Mouse (Mus musculus): ENCODE data around the gene Gm13276. TPM values are rescaled to one million over a fixed set of nuclear protein-coding genes. Genes with fewer than 3 reads are reported as not detected.

Gene Gm13276
- polyA plus RNA-seq, 1 experiment: not detected

Other genes with a start within 250 kb of the Gm13276 start
- not detected in 2 replicates for gene Ifna15, start 227.5 kb upstream of the Gm13276 start, polyA plus RNA-seq (2012)
- gene Ifna14, start 213.9 kb upstream of the Gm13276 start, polyA plus RNA-seq (2012): not detected in 2 replicates
- not detected in 2 replicates for gene Ifna9, start 193.3 kb upstream of the Gm13276 start, polyA plus RNA-seq (2012)
- gene Ifna12, start 182.3 kb upstream of the Gm13276 start, polyA plus RNA-seq (2012): not detected in 2 replicates
- gene C87499, start 151.3 kb upstream of the Gm13276 start, polyA plus RNA-seq (2012): not detected in 2 replicates
- not detected in 2 replicates for gene Ifna13, start 141.2 kb upstream of the Gm13276 start, polyA plus RNA-seq (2012)
- not detected in 2 replicates for gene Ifna16, start 108.8 kb upstream of the Gm13276 start, polyA plus RNA-seq (2012)
- gene Ifna2, start 101.8 kb upstream of the Gm13276 start, polyA plus RNA-seq (2012): not detected in 2 replicates
- not detected in 2 replicates for gene Ifnab, start 94.3 kb upstream of the Gm13276 start, polyA plus RNA-seq (2012)
- 1.2 and 1.3 TPM in 2 replicates for gene Gm26566, start 63.9 kb upstream of the Gm13276 start, polyA plus RNA-seq (2012)
- 6.6 and 7.6 TPM in 2 replicates for gene Klhl9, start 63.2 kb upstream of the Gm13276 start, polyA plus RNA-seq (2012)
- gene Gm13271, start 30.8 kb upstream of the Gm13276 start, polyA plus RNA-seq (2012): not detected in 2 replicates
- 0.12 and 0.13 TPM in 2 replicates for gene Gm13283, start 25.6 kb upstream of the Gm13276 start, polyA plus RNA-seq (2012)
- not detected in 2 replicates for gene Gm13290, start 11.9 kb upstream of the Gm13276 start, polyA plus RNA-seq (2012)
- gene Gm13289, start 8.8 kb upstream of the Gm13276 start, polyA plus RNA-seq (2012): not detected in 2 replicates
- gene Gm13272, start 5.9 kb upstream of the Gm13276 start, polyA plus RNA-seq (2012): not detected in 2 replicates
- gene Ifnz, start 3.6 kb upstream of the Gm13276 start, polyA plus RNA-seq (2012): not detected in 2 replicates
- not detected in 2 replicates for gene Gm13277, start 2.9 kb downstream of the Gm13276 start, polyA plus RNA-seq (2012)
- not detected in 2 replicates for gene Gm13278, start 5.8 kb downstream of the Gm13276 start, polyA plus RNA-seq (2012)
- gene Gm13275, start 8.8 kb downstream of the Gm13276 start, polyA plus RNA-seq (2012): not detected in 2 replicates
- gene Gm13279, start 11.7 kb downstream of the Gm13276 start, polyA plus RNA-seq (2012): not detected in 2 replicates
- not detected in 2 replicates for gene Gm13285, start 14.0 kb downstream of the Gm13276 start, polyA plus RNA-seq (2012)
- gene Gm13287, start 17.5 kb downstream of the Gm13276 start, polyA plus RNA-seq (2012): not detected in 2 replicates
- 0.06 and 0.09 TPM in 2 replicates for gene Gm13288, start 19.8 kb downstream of the Gm13276 start, polyA plus RNA-seq (2012)
- gene Ifna7, start 30.5 kb downstream of the Gm13276 start, polyA plus RNA-seq (2012): not detected in 2 replicates
- not detected in 2 replicates for gene Ifna11, start 34.2 kb downstream of the Gm13276 start, polyA plus RNA-seq (2012)
- gene Ifna6, start 41.7 kb downstream of the Gm13276 start, polyA plus RNA-seq (2012): not detected in 2 replicates
- not detected in 2 replicates for gene Ifna5, start 49.8 kb downstream of the Gm13276 start, polyA plus RNA-seq (2012)
- not detected in 2 replicates for gene Ifna4, start 56.2 kb downstream of the Gm13276 start, polyA plus RNA-seq (2012)
- not detected in 2 replicates for gene Ifna1, start 64.4 kb downstream of the Gm13276 start, polyA plus RNA-seq (2012)
- gene Ifne, start 94.5 kb downstream of the Gm13276 start, polyA plus RNA-seq (2012): not detected in 2 replicates